Mouse (Mus musculus): ENCODE results near the gene Cln6. TPM values are rescaled to one million over a fixed set of nuclear protein-coding genes. Genes with fewer than 3 reads are reported as not detected.
"Not testable (repeated sequence)": the region's sequence is repeated elsewhere in the genome, so short reads cannot be mapped to it uniquely, and the experiment has no call there.

Gene Cln6
- polyA plus RNA-seq (2015; fragmentation: Nextera tagmentation; extraction: Ambion mirVana) = 15.8 and 21.2 TPM in 2 replicates

- Histone ChIP-seq H3K9ac (peak within 1 kb of the TSS; percentile 91), H3K4me1 (peaks cover 28% of the 10 kb centered on the region), H3K4me3 (peak within 1 kb of the TSS; percentile 69), H3K27me3 (no peaks in the 10 kb centered on the region), H3K9me3 (no peaks in the 10 kb centered on the region), H3K4me2 (peak within 1 kb of the TSS; percentile 89), H3K36me3 (0 out of 2 replicates have a peak, but pooled peaks cover 2% of the 10 kb centered on the region), H3K27ac (peak within 1 kb of the TSS; percentile 92)
- peak; percentile 84 for ATAC-seq (ENCODE audit: insufficient number of reproducible peaks, insufficient read depth, low FRiP score, low TSS enrichment, low read depth)
- under 1% methylated on average over 40 of the region's 48 CpGs for WGBS
Observed at GRCm38 (mm10) chr9:62838506-62839171, at the start of gene Cln6. Cln6 (plus strand) TSS chr9:62838785.

- H3K27ac ChIP-seq = no peak overlapping the region
- H3K4me3 ChIP-seq = no peak overlapping the region
- WGBS = 86% methylated on average over 12 of the region's 12 CpGs
- H3K27me3 ChIP-seq = no peaks in the 10 kb centered on the region
- H3K9me3 ChIP-seq = no peaks in the 10 kb centered on the region
- H3K9ac ChIP-seq = no peak overlapping the region
- no peak overlapping the region for H3K4me2 ChIP-seq
- H3K4me1 ChIP-seq = no peaks in the 10 kb centered on the region
- H3K36me3 ChIP-seq = peaks cover 24% of the 10 kb centered on the region
- no peak for ATAC-seq (ENCODE audit: insufficient number of reproducible peaks, insufficient read depth, low FRiP score, low TSS enrichment, low read depth)
Observed at GRCm38 (mm10) chr9:62789856-62790255, 48.7 kb upstream of the Cln6 start.

DNA sequence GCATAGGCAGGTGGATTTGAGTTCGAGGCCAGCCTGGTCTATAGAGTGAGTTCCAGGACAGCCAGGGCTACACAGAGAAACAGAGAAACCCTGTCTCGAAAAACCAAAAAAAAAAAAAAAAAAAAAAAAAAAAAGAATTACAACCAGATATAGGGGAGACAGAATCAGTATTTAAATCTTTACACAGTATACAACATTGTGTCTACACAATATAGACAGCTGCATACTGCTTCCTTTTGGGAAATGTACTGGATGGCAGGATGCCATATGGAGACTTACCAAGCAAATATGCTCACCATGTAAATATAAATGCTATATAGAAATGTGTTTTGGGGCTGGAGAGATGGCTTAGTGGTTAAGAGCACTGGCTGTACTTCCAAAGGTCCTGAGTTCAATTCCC is 39.4 kb upstream of the Cln6 start:
- peaks cover 37% of the 10 kb centered on the region for H3K36me3 ChIP-seq
- H3K9me3 ChIP-seq; H3K27ac ChIP-seq; H3K4me1 ChIP-seq; H3K4me2 ChIP-seq; H3K9ac ChIP-seq; ATAC-seq (ENCODE audit: insufficient number of reproducible peaks, insufficient read depth, low FRiP score, low TSS enrichment, low read depth); H3K4me3 ChIP-seq; H3K27me3 ChIP-seq: not testable (repeated sequence)
- 85% methylated on average over 2 of the region's 2 CpGs for WGBS

- Histone ChIP-seq H3K36me3 (no peaks in the 10 kb centered on the region), H3K4me1 (peaks cover 23% of the 10 kb centered on the region), H3K27ac (no peak overlapping the region), H3K4me3 (peak overlapping the region; percentile 98), H3K9ac (peak overlapping the region; percentile 97), H3K4me2 (peak overlapping the region; percentile 83), H3K9me3 (no peaks in the 10 kb centered on the region), H3K27me3 (no peaks in the 10 kb centered on the region)
- 17% methylated on average over 8 of the region's 8 CpGs for WGBS
- no peak for ATAC-seq (ENCODE audit: insufficient number of reproducible peaks, insufficient read depth, low FRiP score, low TSS enrichment, low read depth)
Observed at GRCm38 (mm10) chr9:62810095-62810494, 28.5 kb upstream of the Cln6 start.

- Histone ChIP-seq H3K27me3 (no peaks in the 10 kb centered on the region; the same call in 1 of the 2 replicates), H3K4me1 (peaks cover 23% of the 10 kb centered on the region), H3K9ac (peak overlapping the region; percentile 97), H3K4me2 (peak overlapping the region; percentile 83), H3K36me3 (no peaks in the 10 kb centered on the region), H3K4me3 (peak overlapping the region; percentile 98), H3K27ac (peak overlapping the region; percentile 97), H3K9me3 (no peaks in the 10 kb centered on the region)
- WGBS = under 1% methylated on average over 57 of the region's 58 CpGs
- ATAC-seq (ENCODE audit: insufficient number of reproducible peaks, insufficient read depth, low FRiP score, low TSS enrichment, low read depth) = 0 out of 2 replicates have a peak, but pooled peaks have one; percentile 22
Observed at GRCm38 (mm10) chr9:62810543-62811515, 27.8 kb upstream of the Cln6 start.

- Histone ChIP-seq H3K36me3 (no peaks in the 10 kb centered on the region), H3K27ac (peak within 1 kb of the TSS; percentile 97), H3K27me3 (no peaks in the 10 kb centered on the region; the same call in 1 of the 2 replicates), H3K4me1 (peaks cover 28% of the 10 kb centered on the region), H3K4me2 (peak within 1 kb of the TSS; percentile 83), H3K9me3 (no peaks in the 10 kb centered on the region), H3K4me3 (peak within 1 kb of the TSS; percentile 98), H3K9ac (peak within 1 kb of the TSS; percentile 97)
- WGBS = 0% methylated on average over 61 of the region's 68 CpGs
- peak; percentile 89 for ATAC-seq (ENCODE audit: insufficient number of reproducible peaks, insufficient read depth, low FRiP score, low TSS enrichment, low read depth)
Observed at GRCm38 (mm10) chr9:62811516-62812121, 27.0 kb upstream of the Cln6 start, which contains the start of gene Fem1b. Fem1b (minus strand) TSS chr9:62811934.

- Histone ChIP-seq H3K4me2 (peak overlapping the region; percentile 83), H3K4me3 (peak overlapping the region; percentile 98), H3K4me1 (peaks cover 34% of the 10 kb centered on the region), H3K36me3 (no peaks in the 10 kb centered on the region), H3K9ac (peak overlapping the region; percentile 97), H3K9me3 (no peaks in the 10 kb centered on the region), H3K27me3 (no peaks in the 10 kb centered on the region; the same call in 1 of the 2 replicates), H3K27ac (peak overlapping the region; percentile 97)
- ATAC-seq (ENCODE audit: insufficient number of reproducible peaks, insufficient read depth, low FRiP score, low TSS enrichment, low read depth) = no peak
- WGBS = 15% methylated on average over 14 of the region's 14 CpGs
Observed at GRCm38 (mm10) chr9:62812216-62813049, 26.2 kb upstream of the Cln6 start.

- 77% methylated on average over 2 of the region's 2 CpGs for WGBS
- no peak for ATAC-seq (ENCODE audit: insufficient number of reproducible peaks, insufficient read depth, low FRiP score, low TSS enrichment, low read depth)
- no peak overlapping the region for H3K9ac ChIP-seq
- no peaks in the 10 kb centered on the region for H3K9me3 ChIP-seq
- H3K27ac ChIP-seq = no peak overlapping the region
- H3K4me3 ChIP-seq = no peak overlapping the region
- H3K36me3 ChIP-seq = no peaks in the 10 kb centered on the region
- H3K27me3 ChIP-seq = no peaks in the 10 kb centered on the region; the same call in 1 of the 2 replicates
- no peak overlapping the region for H3K4me2 ChIP-seq
- peaks cover 32% of the 10 kb centered on the region for H3K4me1 ChIP-seq
Observed at GRCm38 (mm10) chr9:62814751-62815150, 23.8 kb upstream of the Cln6 start.

DNA sequence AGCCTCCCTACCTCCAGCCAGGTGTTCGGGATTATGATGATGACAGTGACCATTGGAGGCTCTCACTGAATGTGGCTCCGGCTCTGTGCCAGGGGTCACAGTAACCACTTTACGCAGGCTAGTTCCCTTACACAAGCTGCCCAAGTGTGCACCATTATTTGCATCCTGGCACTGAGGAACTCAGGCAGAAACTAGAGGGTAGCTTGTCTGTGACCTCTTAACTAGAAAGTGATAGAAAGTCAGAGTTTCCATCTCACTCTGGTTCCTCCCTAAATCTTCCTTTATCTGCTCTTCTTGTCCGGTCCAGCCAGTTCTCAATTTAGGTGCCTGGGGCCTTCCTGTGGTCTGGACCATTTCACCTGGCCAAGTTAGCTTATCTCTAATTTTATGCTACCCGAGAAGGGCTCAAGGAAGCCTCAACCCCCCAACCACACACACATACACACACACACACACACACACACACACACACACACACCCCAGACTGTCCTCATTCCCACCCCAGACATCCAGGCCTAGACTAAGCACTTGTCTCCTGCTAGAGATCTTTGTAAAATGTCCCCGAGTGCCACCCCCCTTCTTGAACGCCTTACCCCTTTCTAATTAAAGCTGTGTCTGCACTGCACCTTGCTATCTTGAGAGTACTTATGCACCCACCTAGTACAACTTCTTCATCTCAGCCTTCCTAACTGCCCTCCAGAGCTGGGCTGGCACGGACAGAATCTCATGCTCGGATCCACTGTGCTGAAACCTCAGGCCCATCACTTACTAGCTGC is 22.1 kb upstream of the Cln6 start:
- H3K27ac ChIP-seq = peak overlapping the region; percentile 78; the same call in 1 of the 2 replicates
- H3K9ac ChIP-seq = no peak overlapping the region
- H3K36me3 ChIP-seq = no peaks in the 10 kb centered on the region
- H3K4me2 ChIP-seq = no peak overlapping the region
- ATAC-seq (ENCODE audit: insufficient number of reproducible peaks, insufficient read depth, low FRiP score, low TSS enrichment, low read depth) = no peak
- no peaks in the 10 kb centered on the region; the same call in 1 of the 2 replicates for H3K27me3 ChIP-seq
- no peak overlapping the region for H3K4me3 ChIP-seq
- H3K9me3 ChIP-seq = no peaks in the 10 kb centered on the region
- peaks cover 26% of the 10 kb centered on the region for H3K4me1 ChIP-seq
- WGBS = 67% methylated on average over 9 of the region's 9 CpGs

- H3K9ac ChIP-seq = 0 out of 2 replicates have a peak overlapping the region, but pooled peaks have one; percentile 6
- H3K4me1 ChIP-seq = peaks cover 25% of the 10 kb centered on the region
- peak overlapping the region; percentile 78 for H3K27ac ChIP-seq
- WGBS = 50% methylated on average over 12 of the region's 12 CpGs
- H3K36me3 ChIP-seq = no peaks in the 10 kb centered on the region
- no peak overlapping the region for H3K4me3 ChIP-seq
- H3K9me3 ChIP-seq = no peaks in the 10 kb centered on the region
- H3K27me3 ChIP-seq = no peaks in the 10 kb centered on the region; the same call in 1 of the 2 replicates
- no peak overlapping the region for H3K4me2 ChIP-seq
- peak; percentile 27; the same call in 1 of the 2 replicates for ATAC-seq (ENCODE audit: insufficient number of reproducible peaks, insufficient read depth, low FRiP score, low TSS enrichment, low read depth)
Observed at GRCm38 (mm10) chr9:62817099-62817571, 21.4 kb upstream of the Cln6 start.

Data from embryonic facial prominence, embryonic 13.5 days (tissue).